Mouse (Mus musculus) heart, postnatal 0 days (tissue): ENCODE results near the gene Raver2. TPM values are rescaled to one million over a fixed set of nuclear protein-coding genes. Genes with fewer than 3 reads are reported as not detected.

Source experiments
- ATAC-seq: fragments of 200-750 bp; cut with Nextera tagmentation; 2 replicates; pipeline ENCODE4 v1.8.0; 2017; ENCODE audit warnings: low read depth, moderate number of reproducible peaks, moderate library complexity; ENCODE audit not compliant: insufficient read depth
- DNase-seq: peaks from one replicate; pipeline ENCODE4 v3.0.0-alpha.2; 2016; ENCODE audit warnings: low spot score
- H3K27ac ChIP-seq: fragments of 300-500 bp; sonication (generic); 2 replicates; pipeline ENCODE4 v1.5.1; 2014; ENCODE audit warnings: low read depth, mild to moderate bottlenecking
- H3K27me3 ChIP-seq: fragments of 300-500 bp; sonication (generic); 2 replicates; pipeline ENCODE4 v1.6.1; 2014; ENCODE audit warnings: low read length, mixed read lengths; ENCODE audit not compliant: control insufficient read depth, insufficient read depth
- H3K36me3 ChIP-seq: fragments of 300-500 bp; sonication (generic); replicated peaks from 2 replicates; pipeline ENCODE4 v1.6.1; 2014; ENCODE audit warnings: low read length, mixed read lengths; ENCODE audit not compliant: control insufficient read depth, insufficient read depth
- H3K4me1 ChIP-seq: fragments of 300-500 bp; sonication (generic); 2 replicates; pipeline ENCODE4 v1.6.1; 2014; ENCODE audit warnings: antibody characterized with exemption; ENCODE audit not compliant: control insufficient read depth, insufficient read depth
- H3K4me2 ChIP-seq: fragments of 300-500 bp; sonication (generic); 2 replicates; pipeline ENCODE4 v1.6.1; 2014; ENCODE audit warnings: low read depth, mild to moderate bottlenecking, low read length, moderate library complexity
- H3K4me3 ChIP-seq: fragments of 300-500 bp; sonication (generic); 2 replicates; pipeline ENCODE4 v1.5.1; 2014; ENCODE audit warnings: low read depth, low read length
- H3K9ac ChIP-seq: fragments of 300-500 bp; sonication (generic); replicated peaks from 2 replicates; pipeline ENCODE4 v1.6.1; 2014; ENCODE audit warnings: low read depth, low read length, mixed read lengths
- H3K9me3 ChIP-seq: fragments of 300-500 bp; sonication (generic); replicated peaks from 2 replicates; pipeline ENCODE4 v1.6.1; 2016; ENCODE audit warnings: low read length; ENCODE audit not compliant: control insufficient read depth
- CTCF ChIP-seq: IDR thresholded peaks from 2 replicates; pipeline ENCODE4 v1.5.1; 2016; ENCODE audit warnings: antibody characterized with exemption, control low read depth, low read depth
- EP300 ChIP-seq: IDR thresholded peaks from 2 replicates; pipeline ENCODE4 v1.6.1; 2016; ENCODE audit warnings: antibody characterized with exemption, low read depth
- WGBS: fragments of 180-500 bp; shearing (Covaris S2); extraction: QIAGEN DNeasy Blood & Tissue Kit; methylation state at CpG from one replicate; pipeline ENCODE4 v1.1.7; 2014; 5-methylcytosine and 5-hydroxymethylcytosine counted together
- polyA plus RNA-seq: library from polyadenylated mRNA; unstranded; fragments of >200 nt; fragmentation: Nextera tagmentation; extraction: Ambion mirVana; gene quantifications from 2 replicates; pipeline ENCODE4 v1.2.1, GENCODE M21; 2015
- total RNA-seq: library from RNA; depleted of rRNA; stranded (reverse); fragments of >200 nt; gene quantifications from 2 replicates; pipeline ENCODE4 v1.2.3, GENCODE M21; 2014; ENCODE audit warnings: low replicate concordance

The Raver2 gene
- total and polyA plus RNA-seq, 2 experiments from 2014 or later = 1.7 to 4.0 TPM

DNA sequence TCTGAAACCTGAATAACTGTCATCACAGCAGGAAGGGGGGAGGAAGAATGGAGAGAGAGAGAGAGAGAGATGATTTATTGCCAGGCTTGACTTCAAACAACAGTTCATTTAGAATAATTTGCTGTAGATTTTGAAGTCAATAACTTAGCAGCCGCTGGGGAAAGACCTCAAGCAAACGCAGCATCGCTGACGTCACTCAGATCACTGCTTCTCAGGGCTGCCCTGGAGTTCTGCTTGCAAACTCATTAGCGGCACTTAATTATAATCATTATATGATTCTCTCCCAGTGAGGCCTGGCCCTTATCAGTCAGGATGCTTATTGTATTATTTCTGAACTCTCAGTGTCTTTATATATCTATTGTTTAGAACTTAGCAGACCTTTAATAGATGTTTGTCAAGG is 2.4 kb upstream of the Raver2 start:
- DNase-seq (no peak), ATAC-seq (no peak)
- H3K9me3 ChIP-seq = no peaks in the 10 kb centered on the region
- H3K36me3 ChIP-seq = no peaks in the 10 kb centered on the region
- no peak overlapping the region for H3K4me2 ChIP-seq
- no peak overlapping the region for H3K27ac ChIP-seq
- no peak for TF ChIP-seq CTCF
- TF ChIP-seq EP300 = no peak
- H3K4me3 ChIP-seq = no peak overlapping the region
- no peak overlapping the region for H3K9ac ChIP-seq
- H3K27me3 ChIP-seq = no peaks in the 10 kb centered on the region
- H3K4me1 ChIP-seq = no peaks in the 10 kb centered on the region
- WGBS = 58% methylated on average over 5 of the region's 5 CpGs

DNA sequence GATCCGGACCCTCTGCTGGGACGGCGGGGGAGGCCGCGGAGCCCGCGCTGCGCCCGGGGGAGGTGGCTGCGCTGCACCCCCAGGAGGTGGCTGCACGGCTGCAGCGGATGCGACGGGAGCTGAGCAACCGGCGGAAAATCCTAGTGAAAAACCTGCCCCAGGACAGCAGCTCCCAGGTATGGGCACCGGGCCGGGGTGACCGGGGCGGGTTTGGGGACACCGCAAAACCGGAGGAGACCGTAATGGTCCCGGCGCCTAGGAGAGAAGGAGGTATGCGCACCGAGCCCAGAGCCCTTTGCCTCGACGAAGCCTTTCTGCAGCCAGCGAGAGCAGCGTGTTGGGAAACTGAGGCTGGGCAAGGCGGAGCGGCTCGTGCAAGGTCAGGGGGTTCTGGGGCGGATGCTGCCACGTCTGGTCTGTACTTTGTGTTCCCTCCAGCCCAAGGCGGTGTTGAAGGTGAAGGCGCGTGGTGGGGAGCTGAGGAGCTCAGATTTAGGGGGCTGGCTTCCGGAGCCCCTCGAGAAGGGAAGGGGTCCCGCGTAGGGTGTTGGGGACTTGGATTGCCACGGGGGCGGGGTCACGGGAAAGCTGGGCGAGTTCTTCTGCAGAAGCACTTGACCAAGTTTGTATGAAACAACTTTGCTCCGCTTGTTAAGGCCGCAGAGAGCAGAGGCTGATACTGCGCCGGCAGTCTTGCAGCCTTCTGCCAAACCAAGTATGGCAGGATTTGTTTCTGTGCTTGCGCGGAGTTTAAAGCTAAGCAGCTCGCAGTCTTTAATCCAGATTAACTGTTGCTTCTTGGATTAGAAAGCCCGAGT is 580 bp downstream of the Raver2 start:
- H3K27ac ChIP-seq = no peak overlapping the region
- peak overlapping the region; percentile 96 for H3K4me2 ChIP-seq
- ATAC-seq (peak; percentile 59), DNase-seq (peak; percentile 18)
- peak overlapping the region; percentile 88 for H3K4me3 ChIP-seq
- WGBS = 1% methylated on average over 55 of the region's 55 CpGs
- peak overlapping the region; percentile 70 for H3K9ac ChIP-seq
- H3K27me3 ChIP-seq = no peaks in the 10 kb centered on the region
- H3K4me1 ChIP-seq = no peaks in the 10 kb centered on the region
- no peaks in the 10 kb centered on the region for H3K9me3 ChIP-seq
- TF ChIP-seq CTCF = no peak
- no peak for TF ChIP-seq EP300
- no peaks in the 10 kb centered on the region for H3K36me3 ChIP-seq

DNA sequence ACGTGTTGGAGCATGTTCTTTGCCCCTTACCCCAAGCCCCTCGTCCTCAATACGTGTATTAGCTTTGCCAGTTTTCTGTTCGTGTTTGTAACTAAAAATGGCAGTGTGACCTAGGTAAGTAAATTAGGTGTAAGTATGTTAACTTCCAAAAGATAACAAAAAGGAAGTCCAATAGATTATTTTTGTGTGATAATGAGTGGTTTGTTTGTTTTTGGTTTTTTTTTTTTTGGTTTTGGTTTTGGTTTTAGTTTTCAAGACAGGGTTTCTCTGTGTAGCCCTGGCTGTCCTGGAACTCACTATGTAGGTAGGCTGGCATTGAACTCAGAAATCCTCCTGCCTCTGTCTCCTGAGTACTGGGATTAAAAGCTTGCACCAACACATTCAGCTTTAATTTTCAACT is 2.8 kb downstream of the Raver2 start:
- H3K4me3 ChIP-seq = no peak overlapping the region
- H3K27ac ChIP-seq = no peak overlapping the region
- no peak for TF ChIP-seq EP300
- no peak for TF ChIP-seq CTCF
- no peaks in the 10 kb centered on the region for H3K9me3 ChIP-seq
- ATAC-seq = no peak
- H3K36me3 ChIP-seq = no peaks in the 10 kb centered on the region
- DNase-seq = no peak
- H3K27me3 ChIP-seq = no peaks in the 10 kb centered on the region
- WGBS = 80% methylated on average over 4 of the region's 4 CpGs
- no peaks in the 10 kb centered on the region for H3K4me1 ChIP-seq
- H3K4me2 ChIP-seq = no peak overlapping the region
- H3K9ac ChIP-seq = no peak overlapping the region

DNA sequence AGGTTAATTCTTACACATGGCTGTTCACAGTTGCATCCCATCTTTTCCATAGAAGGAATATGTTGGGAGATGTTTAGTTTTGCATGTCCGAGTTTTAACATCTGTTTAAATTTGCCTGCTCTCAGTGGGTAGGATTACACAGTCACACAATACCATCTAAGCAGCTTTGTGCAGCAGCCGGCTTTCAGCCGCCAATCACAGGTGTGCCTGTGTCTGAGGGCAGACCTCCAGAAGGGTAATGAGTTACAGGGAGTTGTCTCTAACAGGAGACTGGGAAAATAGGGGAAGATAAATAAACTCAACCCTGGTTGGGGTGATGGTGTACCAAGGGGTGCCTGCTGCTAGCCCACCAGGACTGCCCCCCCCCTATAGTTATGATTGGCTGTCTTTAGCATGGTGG is 7.6 kb downstream of the Raver2 start:
- DNase-seq = no peak
- 82% methylated on average over 3 of the region's 3 CpGs for WGBS
- Histone ChIP-seq H3K9ac (no peak overlapping the region), H3K4me1 (peaks cover 5% of the 10 kb centered on the region; the same call in 1 of the 2 replicates), H3K4me3 (no peak overlapping the region), H3K4me2 (no peak overlapping the region), H3K9me3 (no peaks in the 10 kb centered on the region), H3K27me3 (no peaks in the 10 kb centered on the region), H3K36me3 (no peaks in the 10 kb centered on the region), H3K27ac (no peak overlapping the region)
- ATAC-seq = no peak
- TF ChIP-seq EP300 (no peak), CTCF (no peak)

DNA sequence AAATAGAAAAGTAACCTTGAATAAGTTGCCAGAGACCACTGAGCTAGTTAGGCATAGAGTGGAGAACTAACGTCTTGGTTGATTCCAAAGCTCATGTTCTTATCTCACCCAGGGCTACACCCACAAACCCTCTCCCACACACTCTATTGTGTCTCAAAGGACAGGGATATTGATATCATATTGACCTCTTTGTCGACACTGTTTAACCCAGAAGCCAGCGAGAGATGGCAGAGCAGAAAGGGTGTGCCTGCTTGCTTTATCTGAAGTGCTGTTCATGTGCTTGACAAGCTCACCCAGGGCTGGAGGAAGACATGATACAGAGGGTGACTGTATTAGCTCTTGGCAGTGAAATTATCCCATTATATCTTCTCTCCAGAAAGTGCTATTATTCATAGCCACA is 11.2 kb downstream of the Raver2 start:
- ATAC-seq (no peak), DNase-seq (no peak)
- Histone ChIP-seq H3K9me3 (no peaks in the 10 kb centered on the region), H3K9ac (no peak overlapping the region), H3K27ac (no peak overlapping the region), H3K36me3 (no peaks in the 10 kb centered on the region), H3K4me2 (no peak overlapping the region), H3K27me3 (no peaks in the 10 kb centered on the region), H3K4me3 (no peak overlapping the region), H3K4me1 (peaks cover 5% of the 10 kb centered on the region; the same call in 1 of the 2 replicates)
- WGBS = 8% methylated on average over 3 of the region's 3 CpGs
- TF ChIP-seq EP300 = no peak
